Mouse (Mus musculus): ENCODE measurements at regions not wholly inside any gene's neighbourhood (a gene's known extent, or its start where the extent isn't known, plus 50 kb on each side); places are given as distances from the start of the nearest gene placed in this dataset.

- DNase-seq (ENCODE audit: low spot score in 2 of 2), result no peak
These were observed 171.2 kb downstream of the Gria2 start for GRCm38 (mm10) chr3:80631391-80631790.

GRCm38 (mm10) chr3:80610414-80610813 lies 192.2 kb downstream of the Gria2 start:
- no peak for DNase-seq (ENCODE audit: low spot score in 2 of 2)

GRCm38 (mm10) chr3:80608467-80608866 lies 194.2 kb downstream of the Gria2 start:
- DNase-seq (ENCODE audit: low spot score in 2 of 2), result peak in 1 of 2 experiments; percentile 27

GRCm38 (mm10) chr3:80607809-80608208 lies 194.8 kb downstream of the Gria2 start:
- DNase-seq (ENCODE audit: low spot score in 2 of 2), result peak in 1 of 2 experiments; percentile 32

DNA sequence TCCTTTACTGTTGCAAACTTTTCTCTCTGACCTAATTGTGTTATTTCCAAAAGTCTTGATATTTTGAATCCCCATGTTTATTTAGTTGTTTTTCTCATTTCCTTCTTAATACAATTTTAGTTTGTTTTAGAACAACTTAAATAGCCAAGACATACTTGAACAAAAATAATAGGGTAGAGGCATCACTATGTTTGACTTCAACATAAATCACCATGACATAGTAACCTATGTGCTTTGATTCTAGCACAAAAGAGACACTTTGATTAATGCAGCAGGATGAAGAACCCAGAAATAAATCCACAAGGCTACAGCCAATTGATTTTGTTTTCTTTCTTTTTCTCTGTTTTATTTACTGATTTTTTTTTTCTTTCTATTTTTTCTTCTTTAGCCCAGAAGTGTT lies 205.1 kb downstream of the Gria2 start:
- DNase-seq (ENCODE audit: low spot score in 2 of 2), result no peak

DNA sequence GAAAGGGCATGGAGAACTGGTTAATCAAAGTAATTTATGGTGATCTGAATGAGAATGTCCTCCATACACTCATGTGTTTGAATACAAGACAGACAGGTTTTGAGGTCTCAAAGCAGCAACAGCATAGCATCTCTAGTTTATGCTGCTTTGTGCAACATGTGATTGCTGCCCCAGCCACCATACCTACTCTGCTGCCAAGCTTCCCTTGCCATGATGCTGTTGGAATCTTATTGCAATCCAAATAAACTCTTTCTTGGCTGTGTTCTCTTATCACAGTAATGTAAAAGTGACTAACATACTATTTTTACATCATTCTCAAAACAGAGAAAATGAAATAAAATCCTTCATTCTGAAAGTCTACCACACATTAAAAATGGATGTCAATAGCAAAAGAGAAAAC lies 235.1 kb downstream of the Gria2 start:
- DNase-seq (ENCODE audit: low spot score in 2 of 2), result peak; percentile 29 to 40

DNA sequence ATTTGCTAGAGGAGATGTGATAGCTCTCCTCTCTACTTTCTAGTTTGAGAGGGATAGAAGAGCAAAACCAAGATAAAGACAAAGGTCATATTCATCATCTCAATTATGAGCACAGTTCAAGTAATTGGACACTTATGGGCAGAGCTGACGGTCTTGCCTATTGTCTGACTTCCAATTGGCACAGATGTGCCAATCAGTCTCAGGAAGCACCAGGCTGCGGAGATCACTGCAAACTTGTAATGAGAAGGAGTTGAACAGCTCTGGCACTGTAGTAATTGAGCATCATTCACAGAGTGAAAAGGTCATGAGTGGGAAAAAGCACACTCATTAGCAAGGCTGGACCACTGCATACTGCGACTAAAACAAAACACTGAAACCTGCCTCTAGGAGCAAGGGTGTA lies 236.4 kb downstream of the Gria2 start:
- no peak for DNase-seq (ENCODE audit: low spot score in 2 of 2)

GRCm38 (mm10) chr3:80546151-80546695 lies 256.4 kb downstream of the Gria2 start:
- no peak for DNase-seq (ENCODE audit: low spot score in 2 of 2)

GRCm38 (mm10) chr3:80543783-80544182 lies 258.9 kb downstream of the Gria2 start:
- no peak for DNase-seq (ENCODE audit: low spot score in 2 of 2)

DNA sequence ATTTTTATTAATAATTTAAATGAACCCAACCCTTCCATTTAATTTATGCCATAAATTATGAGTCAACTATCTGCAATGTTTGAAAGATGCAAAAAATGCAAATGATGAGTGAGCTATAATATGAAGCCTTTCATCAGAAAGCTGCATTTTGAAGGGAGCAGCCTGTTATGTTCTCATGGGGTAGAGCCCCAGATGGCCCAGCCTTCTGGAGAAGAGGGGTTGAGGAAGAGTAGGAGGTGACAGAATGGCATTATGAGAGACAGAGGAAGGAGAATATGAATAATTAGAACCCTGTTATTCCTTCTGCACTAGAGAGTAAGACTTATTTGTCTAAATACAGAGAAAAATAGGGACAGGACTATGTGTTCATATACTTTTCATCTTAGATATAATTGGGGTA lies 261.3 kb downstream of the Gria2 start:
- peak; percentile 44 to 58 for DNase-seq (ENCODE audit: low spot score in 2 of 2)

- DNase-seq (ENCODE audit: low spot score in 2 of 2), result peak; percentile 37 to 62
These were observed 268.8 kb downstream of the Gria2 start for GRCm38 (mm10) chr3:80533706-80534349.

DNA sequence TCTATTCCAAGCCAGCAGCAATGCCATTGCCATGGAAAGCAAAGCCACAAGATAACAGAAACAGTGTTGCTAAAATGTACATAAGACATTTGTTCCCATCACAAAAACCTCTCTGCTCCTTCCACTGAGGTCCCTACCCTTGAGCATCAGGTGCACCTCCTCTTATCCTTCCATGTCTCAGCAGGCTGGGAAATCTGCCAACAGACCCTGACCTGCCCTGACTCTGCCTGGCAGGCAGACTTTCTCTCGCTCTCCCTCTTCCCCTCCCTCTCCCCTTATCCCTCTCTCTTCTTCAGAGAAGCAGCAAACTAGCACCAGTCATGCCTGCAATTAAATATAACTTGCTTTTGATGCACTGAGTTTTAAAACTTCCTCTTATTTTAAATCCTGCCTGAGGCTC lies 288.6 kb downstream of the Gria2 start:
- no peak for DNase-seq (ENCODE audit: low spot score in 2 of 2)

GRCm38 (mm10) chr3:80509185-80509584 lies 293.4 kb downstream of the Gria2 start:
- DNase-seq (ENCODE audit: low spot score in 2 of 2), result no peak

GRCm38 (mm10) chr3:80506701-80507100 lies 295.9 kb downstream of the Gria2 start:
- DNase-seq (ENCODE audit: low spot score in 2 of 2), result no peak

GRCm38 (mm10) chr3:80501117-80501516 lies 301.5 kb downstream of the Gria2 start:
- no peak for DNase-seq (ENCODE audit: low spot score in 2 of 2)

GRCm38 (mm10) chr3:80496556-80496955 lies 306.1 kb downstream of the Gria2 start:
- no peak for DNase-seq (ENCODE audit: low spot score in 2 of 2)

DNA sequence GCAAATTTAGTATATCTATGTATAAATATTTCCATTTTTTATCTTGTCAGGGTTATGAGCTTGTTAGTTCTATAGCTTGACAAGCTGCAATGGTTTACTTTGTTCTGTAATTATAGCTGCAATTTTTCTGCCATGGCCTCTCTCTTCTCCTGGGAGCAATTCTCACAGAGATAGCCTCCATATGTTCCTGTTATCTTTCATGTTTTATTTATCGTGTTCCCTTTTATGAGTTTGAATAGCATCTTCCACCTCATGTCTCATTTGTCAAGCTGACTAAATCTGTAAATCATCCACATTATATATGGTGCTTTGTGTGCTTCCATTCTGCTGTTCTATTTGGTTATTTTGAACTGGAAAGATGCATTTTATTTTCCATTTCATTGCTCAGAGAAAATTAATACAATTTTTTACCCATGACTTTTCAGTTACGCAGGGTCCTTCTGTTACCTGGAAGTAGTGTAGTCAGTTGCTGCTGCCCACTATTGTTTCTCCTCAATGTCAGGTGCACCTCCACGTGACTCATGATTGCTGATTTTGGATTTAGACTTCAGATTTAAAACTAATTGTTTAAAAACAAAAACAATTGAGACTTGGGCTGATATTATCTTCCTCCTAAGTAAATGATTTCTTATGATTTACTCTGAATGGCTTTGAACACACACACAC lies 318.3 kb downstream of the Gria2 start:
- no peak for DNase-seq (ENCODE audit: low spot score in 2 of 2)

GRCm38 (mm10) chr3:80478676-80479075 lies 324.0 kb downstream of the Gria2 start:
- no peak for DNase-seq (ENCODE audit: low spot score in 2 of 2)

- DNase-seq (ENCODE audit: low spot score in 2 of 2), result no peak
These were observed 328.9 kb downstream of the Gria2 start for GRCm38 (mm10) chr3:80473686-80474085.
